Mouse (Mus musculus) cerebellum, postnatal 10 days (tissue): ENCODE measurements around the gene Pard3b.

Experiments
- DNase-seq, 2 experiments: peaks; one replicate each; pipeline ENCODE4 v3.0.0; 2021; ENCODE audit warnings: mixed read lengths in 2 of 2

Pard3b gene

DNA sequence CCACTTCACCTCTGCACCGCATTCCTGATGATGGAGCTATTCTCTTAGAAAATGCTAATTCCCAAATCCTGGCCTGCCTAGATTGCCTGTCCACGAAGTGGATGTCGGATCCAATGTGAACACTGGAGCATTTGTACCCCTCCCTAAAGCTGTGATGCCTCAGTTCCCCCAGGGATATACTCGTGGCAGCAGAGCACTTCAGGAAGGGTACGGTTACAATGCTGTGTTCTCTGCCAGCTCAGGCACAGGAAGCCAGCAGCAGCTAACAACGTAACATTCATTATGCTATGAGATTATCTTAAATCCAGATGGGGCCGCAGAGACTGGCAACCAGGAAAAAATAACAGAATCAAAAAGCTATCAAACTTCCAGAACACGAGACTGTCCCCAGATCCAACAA, 766.4 kb downstream of the Pard3b start:
- no peak for DNase-seq

DNA sequence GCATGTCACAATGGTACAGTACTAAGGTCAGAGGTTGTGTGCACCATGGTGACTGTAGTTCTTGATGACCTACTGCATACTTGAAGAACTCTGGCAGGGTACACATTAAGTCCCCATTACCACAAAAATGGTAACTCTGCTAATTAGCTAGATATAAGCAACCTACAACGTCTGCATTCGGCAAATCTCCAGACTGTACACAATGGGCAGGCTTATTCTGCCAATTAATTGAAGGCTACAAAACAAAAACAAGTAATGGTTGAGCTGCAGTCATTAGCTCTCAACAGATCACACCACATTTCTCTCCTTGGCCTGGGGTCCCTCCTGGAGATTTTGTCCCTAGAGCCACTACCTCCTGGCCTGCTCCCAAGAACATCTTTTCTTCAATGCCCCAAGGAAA, 772.7 kb downstream of the Pard3b start:
- no peak for DNase-seq

- DNase-seq: no peak
These were observed 773.4 kb downstream of the Pard3b start for GRCm38 (mm10) chr1:62412019-62412418.

GRCm38 (mm10) chr1:62412988-62413387, 774.4 kb downstream of the Pard3b start:
- no peak for DNase-seq

GRCm38 (mm10) chr1:62414521-62414920, 775.9 kb downstream of the Pard3b start:
- no peak for DNase-seq

- no peak for DNase-seq
These were observed 778.2 kb downstream of the Pard3b start for GRCm38 (mm10) chr1:62416627-62417374.

DNA sequence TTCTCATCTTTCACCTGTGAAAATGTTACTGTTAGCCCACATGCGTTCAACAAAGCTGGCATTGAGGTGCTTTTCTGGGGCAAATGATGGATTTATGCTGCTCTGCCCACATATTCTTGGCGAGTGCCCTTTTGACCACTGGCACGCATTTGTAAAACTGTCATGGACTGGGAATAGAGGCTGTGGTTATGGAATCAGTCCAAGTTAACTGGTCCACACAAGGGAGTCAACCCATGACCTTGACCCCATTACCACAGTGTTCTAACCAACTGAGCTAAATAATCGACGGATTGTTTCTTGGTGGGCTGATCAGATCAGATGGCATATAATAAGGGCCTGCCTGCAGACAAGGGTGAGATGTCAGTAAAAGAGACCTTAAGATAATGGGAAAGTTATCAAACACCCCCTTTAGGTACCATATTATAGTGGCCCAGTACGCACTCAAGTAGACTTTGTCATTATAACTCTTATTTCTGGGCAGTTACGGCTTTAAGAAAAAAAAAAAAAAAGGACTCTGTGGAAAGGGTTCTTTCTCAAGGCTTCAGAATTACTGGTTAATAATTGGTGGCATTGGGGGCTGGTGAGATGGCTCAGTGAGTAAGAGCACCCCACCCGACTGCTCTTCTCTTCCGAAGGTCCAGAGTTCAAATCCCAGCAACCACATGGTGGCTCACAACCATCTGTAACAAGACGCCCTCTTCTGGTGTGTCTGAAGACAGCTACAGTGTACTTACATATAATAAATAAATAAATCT, 784.4 kb downstream of the Pard3b start:
- no peak for DNase-seq

- no peak for DNase-seq
These were observed 786.7 kb downstream of the Pard3b start for GRCm38 (mm10) chr1:62425369-62425768.

- DNase-seq: no peak
These were observed 790.1 kb downstream of the Pard3b start for GRCm38 (mm10) chr1:62428736-62429135.

DNA sequence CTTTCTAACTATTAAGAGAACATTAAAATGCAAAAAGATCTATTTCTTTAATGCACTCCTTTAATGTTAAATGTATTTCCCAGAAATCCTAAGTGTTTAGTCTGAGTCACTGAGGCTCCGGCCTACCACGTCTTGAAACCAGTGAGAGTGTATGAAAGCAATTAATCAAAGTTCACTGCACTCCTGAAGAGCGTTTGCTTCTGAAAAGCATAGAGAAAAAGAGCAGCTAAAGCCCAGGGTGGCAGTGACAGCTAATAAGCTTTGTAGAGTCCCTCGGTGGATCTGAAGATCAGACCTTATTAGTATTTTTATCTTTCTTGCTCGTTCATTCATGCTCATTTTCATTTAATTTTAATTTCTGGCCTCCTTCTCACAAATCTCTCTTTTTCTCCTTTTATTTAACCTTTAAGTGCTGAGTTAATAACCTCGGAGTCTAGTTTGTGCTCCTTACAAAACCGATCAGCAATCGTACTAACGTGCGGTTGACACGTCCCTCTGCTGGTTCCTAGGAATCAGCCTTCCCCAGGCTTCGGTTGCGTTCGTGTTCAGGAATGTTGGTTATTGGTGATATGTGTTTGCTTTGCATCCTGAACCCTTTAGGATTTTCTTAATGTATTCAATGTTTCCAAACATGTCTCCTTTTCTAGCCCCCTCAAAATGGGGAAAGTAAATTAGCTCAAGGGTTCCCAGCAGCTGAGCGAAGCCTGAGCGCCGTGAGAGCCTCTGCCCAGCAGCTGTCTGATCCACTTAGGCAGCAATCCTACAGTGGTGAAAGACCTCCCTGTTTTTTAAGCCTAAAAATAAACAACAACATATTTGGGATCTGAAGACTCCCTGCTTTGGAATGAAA, 790.9 kb downstream of the Pard3b start:
- DNase-seq: no peak

GRCm38 (mm10) chr1:62431054-62431453, 792.4 kb downstream of the Pard3b start:
- no peak for DNase-seq

DNA sequence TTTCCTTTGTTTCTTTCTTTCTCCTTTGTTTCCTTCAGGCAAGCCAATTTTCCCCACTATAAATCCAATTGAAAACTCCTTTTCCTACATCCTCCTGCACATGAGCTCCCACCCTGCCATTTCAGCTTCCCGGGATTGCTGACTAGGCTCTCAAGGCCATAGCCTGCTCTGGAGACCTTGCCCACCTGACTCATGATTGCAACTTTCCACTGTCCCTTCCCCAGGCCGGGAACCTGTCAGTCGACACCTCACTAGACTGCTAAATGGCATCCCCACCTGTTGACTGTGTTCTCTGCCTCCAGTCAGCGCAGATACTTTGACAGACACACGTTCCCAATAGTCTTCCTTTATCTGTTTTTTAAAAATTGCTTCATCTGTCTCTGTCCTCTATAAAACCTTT, 795.3 kb downstream of the Pard3b start:
- no peak for DNase-seq

GRCm38 (mm10) chr1:62435844-62436243, 797.2 kb downstream of the Pard3b start:
- DNase-seq: peak in 1 of 2 experiments; percentile 9

DNA sequence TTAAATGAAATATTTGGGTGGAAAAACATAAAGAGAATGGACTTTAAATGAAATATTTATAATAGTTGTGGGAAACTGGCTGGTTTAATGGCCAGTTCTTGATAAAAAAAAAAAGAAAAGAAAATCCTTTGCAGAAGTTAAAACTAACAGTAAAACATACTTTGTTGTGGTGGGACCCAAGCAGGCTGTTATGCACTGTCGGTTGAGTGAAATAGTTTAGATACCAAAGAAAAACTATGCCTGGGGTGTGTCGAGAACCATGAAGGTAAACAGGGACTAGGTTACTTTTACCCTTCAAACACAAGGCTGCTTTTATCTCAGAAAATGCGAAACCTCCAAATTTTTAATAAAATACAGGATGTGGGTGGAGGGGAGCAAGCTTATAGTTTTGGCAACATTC, 797.7 kb downstream of the Pard3b start:
- no peak for DNase-seq

- DNase-seq: no peak
These were observed 798.9 kb downstream of the Pard3b start for GRCm38 (mm10) chr1:62437493-62437892.

- DNase-seq: no peak
These were observed 805.8 kb downstream of the Pard3b start for GRCm38 (mm10) chr1:62444406-62444805.

DNA sequence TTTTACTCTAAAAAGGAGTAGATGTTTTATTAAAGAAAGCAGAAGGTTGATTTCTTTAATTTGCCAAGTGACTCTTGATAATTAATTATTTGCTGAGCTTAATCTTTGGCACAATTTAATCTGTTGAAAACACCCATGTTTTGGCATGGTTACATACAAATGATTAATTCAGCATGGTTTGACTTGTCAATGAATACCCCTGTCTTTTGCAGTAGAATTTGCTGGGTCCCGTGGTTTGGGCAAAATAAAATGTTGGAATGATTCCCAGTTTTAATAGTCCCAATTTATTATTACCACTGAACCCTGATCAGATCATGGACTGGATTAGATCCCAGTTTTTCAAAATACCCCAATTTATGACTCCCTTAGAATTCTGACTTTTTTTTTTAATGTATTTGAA, 808.2 kb downstream of the Pard3b start:
- DNase-seq: no peak

- peak; percentile 53 to 72 for DNase-seq
These were observed 810.7 kb downstream of the Pard3b start for GRCm38 (mm10) chr1:62449193-62449875.

- DNase-seq: no peak
These were observed 826.9 kb downstream of the Pard3b start for GRCm38 (mm10) chr1:62465536-62465935.

- DNase-seq: no peak
These were observed 827.9 kb downstream of the Pard3b start for GRCm38 (mm10) chr1:62466544-62466943.

GRCm38 (mm10) chr1:62483059-62483458, 844.4 kb downstream of the Pard3b start:
- no peak for DNase-seq

DNA sequence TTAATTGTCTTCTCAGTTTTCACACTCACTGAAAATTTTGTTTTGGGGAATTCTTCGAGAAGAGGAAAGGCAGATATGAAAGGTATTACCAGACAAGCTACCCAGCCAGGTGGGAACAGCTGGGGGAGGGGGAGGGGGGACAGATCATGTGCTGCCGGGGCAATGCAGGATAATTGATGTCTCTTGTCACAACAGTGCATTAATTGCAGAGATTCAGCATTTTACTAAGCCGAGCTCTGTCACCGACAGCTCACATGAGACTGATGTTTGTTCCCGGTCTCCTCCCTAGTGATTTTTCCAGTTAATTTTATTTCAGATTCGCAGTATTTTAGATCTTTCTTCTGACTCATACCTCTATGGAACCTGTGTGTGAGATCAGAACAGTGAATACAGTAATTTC, 850.2 kb downstream of the Pard3b start:
- no peak for DNase-seq

DNA sequence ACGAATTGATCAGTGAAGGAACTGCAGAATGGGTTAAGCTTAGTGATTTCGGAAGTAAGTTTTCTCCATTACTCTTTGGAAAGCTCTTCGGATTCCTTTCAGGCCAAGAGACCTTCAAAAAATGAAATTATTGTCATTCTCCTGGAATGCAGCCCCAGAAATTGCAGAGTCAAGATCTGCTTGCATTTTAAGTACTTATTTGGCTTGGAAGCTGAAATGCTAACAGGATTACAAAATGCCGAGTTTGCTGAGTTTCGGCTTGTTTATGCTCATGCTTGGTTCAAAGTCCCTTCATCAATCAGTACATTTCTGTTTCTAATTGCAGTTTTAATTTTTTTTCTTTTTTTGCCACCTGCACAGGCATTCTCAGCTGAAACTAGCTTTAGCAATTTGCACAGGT, 860.5 kb downstream of the Pard3b start:
- no peak for DNase-seq
